Mouse (Mus musculus) heart, postnatal 0 days (tissue): ENCODE data around the gene 4930452B06Rik.

Source experiments
- CTCF ChIP-seq: IDR thresholded peaks from 2 replicates; pipeline ENCODE4 v1.5.1; 2016; ENCODE audit warnings: antibody characterized with exemption, control low read depth, low read depth
- EP300 ChIP-seq: IDR thresholded peaks from 2 replicates; pipeline ENCODE4 v1.6.1; 2016; ENCODE audit warnings: antibody characterized with exemption, low read depth

DNA sequence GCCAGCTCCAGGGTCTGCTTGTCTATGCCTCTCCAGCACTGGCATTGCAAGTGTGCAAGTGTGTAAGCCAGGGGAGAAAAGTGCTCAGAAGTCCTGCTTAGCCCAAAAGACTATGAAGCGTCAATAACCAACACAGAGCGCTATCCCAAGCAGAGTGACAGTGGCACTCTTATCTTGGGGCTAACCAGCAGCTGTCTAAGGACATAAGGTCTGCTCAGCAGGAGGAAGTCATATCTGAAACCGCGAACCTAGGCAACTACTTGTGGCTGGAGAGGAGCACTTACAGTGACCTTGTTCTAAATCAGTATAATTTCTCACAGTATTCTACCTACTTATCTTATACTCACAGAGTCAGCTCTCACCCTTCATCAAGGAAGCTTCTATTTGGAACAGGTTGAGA, 214.9 kb downstream of the 4930452B06Rik start:
- TF ChIP-seq CTCF (no peak), EP300 (no peak)
